Mouse (Mus musculus) T-helper 17 cell (primary cell): ENCODE measurements around the gene Sspn.

Experiments
- in situ Hi-C, 2 experiments: fragments of 300-600 bp; cut with MboI, MseI; formaldehyde crosslinking; loops; 1 replicate in 1 of 2; 2 replicates in 1 of 2; pipeline ENCODE4 v1.15.1; 2025; ENCODE audit warnings: high pct_unique_total_duplicates in 2 of 2

Gene Sspn

GRCm38 (mm10) chr6:145972107-145972506, 40.7 kb downstream of the Sspn start:
- in situ Hi-C loops, result no loop called here

GRCm38 (mm10) chr6:145972836-145973235, 41.4 kb downstream of the Sspn start:
- in situ Hi-C loops, result no loop called here

GRCm38 (mm10) chr6:145973356-145973755, 41.9 kb downstream of the Sspn start:
- in situ Hi-C loops, result no loop called here

- in situ Hi-C loops, result loop anchor here (5.0 to 25.0 kb wide), 3 partner anchors 538 to 763 kb away; partner anchors contain the start of gene Kras (in 1 of the 2)
These were observed 43.3 kb downstream of the Sspn start for GRCm38 (mm10) chr6:145974766-145975165.

GRCm38 (mm10) chr6:145977344-145977743, 45.9 kb downstream of the Sspn start:
- in situ Hi-C loops, result loop anchor here (5.0 to 25.0 kb wide), 3 partner anchors 535 to 760 kb away; partner anchors contain the start of gene Kras (in 1 of the 2)

- in situ Hi-C loops, result loop anchor here (5.0 to 25.0 kb wide), 3 partner anchors 534 to 759 kb away; partner anchors contain the start of gene Kras (in 1 of the 2)
These were observed 46.5 kb downstream of the Sspn start for GRCm38 (mm10) chr6:145977771-145978450.

GRCm38 (mm10) chr6:145981074-145981473, 49.6 kb downstream of the Sspn start:
- in situ Hi-C loops, result loop anchor here (25.0 kb wide), 2 partner anchors 719 to 756 kb away; partner anchors contain the start of gene Kras (in 1 of the 2)

- in situ Hi-C loops, result loop anchor here (25.0 kb wide), 2 partner anchors 720 to 755 kb away; partner anchors contain the start of gene Kras (in 1 of the 2)
These were observed 50.9 kb downstream of the Sspn start for GRCm38 (mm10) chr6:145982335-145982734.

- in situ Hi-C loops, result loop anchor here (25.0 kb wide), 2 partner anchors 728 to 747 kb away; partner anchors contain the start of gene Kras (in 1 of the 2)
These were observed 59.1 kb downstream of the Sspn start for GRCm38 (mm10) chr6:145990578-145990977.

- in situ Hi-C loops, result loop anchor here (25.0 kb wide), 2 partner anchors 730 to 745 kb away; partner anchors contain the start of gene Kras (in 1 of the 2)
These were observed 61.1 kb downstream of the Sspn start for GRCm38 (mm10) chr6:145992526-145992925.

- in situ Hi-C loops, result loop anchor here (25.0 kb wide), 2 partner anchors 731 to 744 kb away; partner anchors contain the start of gene Kras (in 1 of the 2)
These were observed 61.5 kb downstream of the Sspn start for GRCm38 (mm10) chr6:145992985-145993384.

- in situ Hi-C loops, result loop anchor here (25.0 kb wide), 2 partner anchors 736 to 739 kb away; partner anchors contain the start of gene Kras (in 1 of the 2)
These were observed 67.0 kb downstream of the Sspn start for GRCm38 (mm10) chr6:145998314-145999007.

- in situ Hi-C loops, result loop anchor here in 1 of 2 experiments (5.0 to 10.0 kb wide), 2 partner anchors 272 to 504 kb away; partner anchors contain the start of gene Itpr2
These were observed 69.3 kb downstream of the Sspn start for GRCm38 (mm10) chr6:146000767-146001166.

- in situ Hi-C loops, result loop anchor here in 1 of 2 experiments (5.0 to 10.0 kb wide), 2 partner anchors 271 to 503 kb away; partner anchors contain the start of gene Itpr2
These were observed 70.2 kb downstream of the Sspn start for GRCm38 (mm10) chr6:146001396-146002191.

- in situ Hi-C loops, result loop anchor here in 1 of 2 experiments (5.0 to 10.0 kb wide), 2 partner anchors 268 to 501 kb away; partner anchors contain the start of gene Itpr2
These were observed 72.7 kb downstream of the Sspn start for GRCm38 (mm10) chr6:146004174-146004601.

GRCm38 (mm10) chr6:146005129-146005886, 73.9 kb downstream of the Sspn start:
- in situ Hi-C loops, result loop anchor here in 1 of 2 experiments (10.0 kb wide), 1 partner anchor 499 kb away; the partner anchor contains the start of gene Itpr2

- in situ Hi-C loops, result loop anchor here in 1 of 2 experiments (10.0 kb wide), 1 partner anchor 499 kb away; the partner anchor contains the start of gene Itpr2
These were observed 74.6 kb downstream of the Sspn start for GRCm38 (mm10) chr6:146005935-146006564.

GRCm38 (mm10) chr6:146006753-146007152, 75.3 kb downstream of the Sspn start:
- in situ Hi-C loops, result loop anchor here in 1 of 2 experiments (10.0 kb wide), 1 partner anchor 498 kb away; the partner anchor contains the start of gene Itpr2

GRCm38 (mm10) chr6:146008450-146008981, 77.1 kb downstream of the Sspn start:
- in situ Hi-C loops, result loop anchor here in 1 of 2 experiments (10.0 kb wide), 1 partner anchor 496 kb away; the partner anchor contains the start of gene Itpr2
